Mouse (Mus musculus): ENCODE results near the gene Plppr2.

Plppr2 gene

GRCm38 (mm10) chr9:21932445-21933137, 4.2 kb upstream of the Plppr2 start:
- DNase-seq (ENCODE audit: low spot score in 2 of 2), result no peak

GRCm38 (mm10) chr9:21934021-21934420, 2.8 kb upstream of the Plppr2 start:
- DNase-seq (ENCODE audit: low spot score in 2 of 2), result no peak

- DNase-seq (ENCODE audit: low spot score in 2 of 2), result no peak
Observed at GRCm38 (mm10) chr9:21935466-21936131, 1.2 kb upstream of the Plppr2 start.

GRCm38 (mm10) chr9:21937711-21938175, 910 bp downstream of the Plppr2 start:
- DNase-seq (ENCODE audit: low spot score in 2 of 2), result no peak

GRCm38 (mm10) chr9:21938234-21938855, 1.5 kb downstream of the Plppr2 start:
- DNase-seq (ENCODE audit: low spot score in 2 of 2), result no peak

- no peak for DNase-seq (ENCODE audit: low spot score in 2 of 2)
Observed at GRCm38 (mm10) chr9:21943046-21943445, 6.2 kb downstream of the Plppr2 start.

- no peak for DNase-seq (ENCODE audit: low spot score in 2 of 2)
Observed at GRCm38 (mm10) chr9:21943638-21944037, 6.8 kb downstream of the Plppr2 start.

GRCm38 (mm10) chr9:21944267-21944666, 7.4 kb downstream of the Plppr2 start:
- DNase-seq (ENCODE audit: low spot score in 2 of 2), result no peak

- no peak for DNase-seq (ENCODE audit: low spot score in 2 of 2)
Observed at GRCm38 (mm10) chr9:21947540-21948130, 10.8 kb downstream of the Plppr2 start.

GRCm38 (mm10) chr9:21948146-21948545, 11.3 kb downstream of the Plppr2 start:
- no peak for DNase-seq (ENCODE audit: low spot score in 2 of 2)

GRCm38 (mm10) chr9:21948790-21949189, 12.0 kb downstream of the Plppr2 start:
- DNase-seq (ENCODE audit: low spot score in 2 of 2), result no peak

GRCm38 (mm10) chr9:21950322-21950721, 13.5 kb downstream of the Plppr2 start:
- DNase-seq (ENCODE audit: low spot score in 2 of 2), result no peak

- DNase-seq (ENCODE audit: low spot score in 2 of 2), result no peak
Observed at GRCm38 (mm10) chr9:21951977-21952376, 15.1 kb downstream of the Plppr2 start.

GRCm38 (mm10) chr9:21953600-21953999, 16.8 kb downstream of the Plppr2 start:
- no peak for DNase-seq (ENCODE audit: low spot score in 2 of 2)

GRCm38 (mm10) chr9:21954635-21955034, 17.8 kb downstream of the Plppr2 start:
- no peak for DNase-seq (ENCODE audit: low spot score in 2 of 2)

GRCm38 (mm10) chr9:21955225-21955569, 18.4 kb downstream of the Plppr2 start:
- no peak for DNase-seq (ENCODE audit: low spot score in 2 of 2)

- peak; percentile 97 to 100 for DNase-seq (ENCODE audit: low spot score in 2 of 2)
Observed at GRCm38 (mm10) chr9:21955570-21956281, 18.9 kb downstream of the Plppr2 start, which contains the start of gene Swsap1. Gene Swsap1, plus strand, starts transcription at chr9:21955755.

GRCm38 (mm10) chr9:21958372-21958771, 21.5 kb downstream of the Plppr2 start:
- DNase-seq (ENCODE audit: low spot score in 2 of 2), result no peak

GRCm38 (mm10) chr9:21959244-21959643, 22.4 kb downstream of the Plppr2 start:
- DNase-seq (ENCODE audit: low spot score in 2 of 2), result no peak

GRCm38 (mm10) chr9:21960135-21960534, 23.3 kb downstream of the Plppr2 start:
- no peak for DNase-seq (ENCODE audit: low spot score in 2 of 2)

- no peak for DNase-seq (ENCODE audit: low spot score in 2 of 2)
Observed at GRCm38 (mm10) chr9:21960558-21961208, 23.9 kb downstream of the Plppr2 start.

Data from cerebellum, postnatal 4 days (tissue).